Mouse (Mus musculus) embryonic facial prominence, embryonic 12.5 days (tissue): Measurements from ENCODE around the gene Zfp827. TPM values are rescaled to one million over a fixed set of nuclear protein-coding genes. Genes with fewer than 3 reads are reported as not detected.
A peak's percentile ranks its signal among the peaks of the same experiment; 100 is the strongest.

Experiments used
- ATAC-seq: fragments of 200-750 bp; cut with Nextera tagmentation; 2 replicates; pipeline ENCODE4 v1.8.0; 2017; ENCODE audit not compliant: insufficient number of reproducible peaks, insufficient read depth, low FRiP score, low TSS enrichment
- H3K27ac ChIP-seq: fragments of 300-500 bp; sonication (generic); 2 replicates; pipeline ENCODE4 v1.5.1; 2016; ENCODE audit warnings: mild to moderate bottlenecking
- H3K27me3 ChIP-seq: fragments of 300-500 bp; sonication (generic); 2 replicates; pipeline ENCODE4 v1.6.1; 2016; ENCODE audit warnings: mild to moderate bottlenecking, moderate library complexity
- H3K36me3 ChIP-seq: fragments of 300-500 bp; sonication (generic); 2 replicates; pipeline ENCODE4 v1.6.1; 2016; ENCODE audit warnings: mild to moderate bottlenecking
- H3K4me1 ChIP-seq: fragments of 300-500 bp; sonication (generic); 2 replicates; pipeline ENCODE4 v1.6.1; 2016
- H3K4me2 ChIP-seq: fragments of 300-500 bp; sonication (generic); replicated peaks from 2 replicates; pipeline ENCODE4 v1.6.1; 2016; ENCODE audit warnings: mild to moderate bottlenecking, moderate library complexity
- H3K4me3 ChIP-seq: fragments of 300-500 bp; sonication (generic); 2 replicates; pipeline ENCODE4 v1.5.1; 2016; ENCODE audit warnings: mild to moderate bottlenecking
- H3K9ac ChIP-seq: fragments of 300-500 bp; sonication (generic); 2 replicates; pipeline ENCODE4 v1.6.1; 2016; ENCODE audit warnings: mild to moderate bottlenecking, moderate library complexity
- H3K9me3 ChIP-seq: fragments of 300-500 bp; sonication (generic); 2 replicates; pipeline ENCODE4 v1.6.1; 2016; ENCODE audit warnings: mild to moderate bottlenecking, moderate library complexity
- WGBS: fragments of 180-500 bp; shearing (Covaris S2); methylation state at CpG from one replicate; pipeline ENCODE4 v1.1.7; 2016; 5-methylcytosine and 5-hydroxymethylcytosine counted together
- polyA plus RNA-seq: library from polyadenylated mRNA; unstranded; fragments of >200 nt; fragmentation: Nextera tagmentation; extraction: Ambion mirVana; gene quantifications from 2 replicates; pipeline ENCODE4 v1.2.1, GENCODE M21; 2016

Zfp827 gene
- polyA plus RNA-seq, 1 experiment from 2014 or later: 13.8 TPM

- Histone ChIP-seq H3K27ac (no peak overlapping the region), H3K27me3 (no peaks in the 10 kb centered on the region), H3K4me3 (no peak overlapping the region), H3K4me2 (no peak overlapping the region), H3K9me3 (no peaks in the 10 kb centered on the region), H3K4me1 (no peaks in the 10 kb centered on the region), H3K36me3 (peaks cover 26% of the 10 kb centered on the region), H3K9ac (no peak overlapping the region)
- whole genome bisulfite sequencing: 95% methylated on average over 4 of the region's 4 CpGs
- ATAC-seq: no peak
Observed at GRCm38 (mm10) chr8:79094422-79094821, 66.2 kb downstream of the Zfp827 start.

- no peak overlapping the region for H3K9ac ChIP-seq
- WGBS: 94% methylated on average over 7 of the region's 7 CpGs
- ATAC-seq: no peak
- no peaks in the 10 kb centered on the region for H3K9me3 ChIP-seq
- no peak overlapping the region for H3K4me2 ChIP-seq
- H3K36me3 ChIP-seq: peaks cover 25% of the 10 kb centered on the region
- H3K27me3 ChIP-seq: no peaks in the 10 kb centered on the region
- no peak overlapping the region for H3K4me3 ChIP-seq
- no peak overlapping the region for H3K27ac ChIP-seq
- H3K4me1 ChIP-seq: no peaks in the 10 kb centered on the region
Observed at GRCm38 (mm10) chr8:79095162-79095561, 66.9 kb downstream of the Zfp827 start.

- Histone ChIP-seq H3K4me1 (no peaks in the 10 kb centered on the region), H3K36me3 (peaks cover 27% of the 10 kb centered on the region), H3K27me3 (no peaks in the 10 kb centered on the region), H3K27ac (no peak overlapping the region), H3K9ac (no peak overlapping the region), H3K9me3 (no peaks in the 10 kb centered on the region), H3K4me2 (no peak overlapping the region), H3K4me3 (no peak overlapping the region)
- 80% methylated on average over 11 of the region's 11 CpGs for WGBS
- no peak for ATAC-seq
Observed at GRCm38 (mm10) chr8:79096970-79097369, 68.7 kb downstream of the Zfp827 start.

- Histone ChIP-seq H3K9me3 (no peaks in the 10 kb centered on the region), H3K4me3 (no peak overlapping the region), H3K36me3 (peaks cover 5% of the 10 kb centered on the region; the same call in 1 of the 2 replicates), H3K9ac (no peak overlapping the region), H3K4me1 (peaks cover 26% of the 10 kb centered on the region), H3K27ac (peak overlapping the region; percentile 32; the same call in 1 of the 2 replicates), H3K4me2 (no peak overlapping the region), H3K27me3 (no peaks in the 10 kb centered on the region)
- 73% methylated on average over 4 of the region's 4 CpGs for WGBS
- no peak for ATAC-seq
Observed at GRCm38 (mm10) chr8:79102707-79103106, 74.5 kb downstream of the Zfp827 start.

GRCm38 (mm10) chr8:79103185-79103878 is 75.1 kb downstream of the Zfp827 start:
- Histone ChIP-seq H3K4me3 (no peak overlapping the region), H3K27me3 (no peaks in the 10 kb centered on the region), H3K4me2 (no peak overlapping the region), H3K36me3 (peaks cover 5% of the 10 kb centered on the region; the same call in 1 of the 2 replicates), H3K9ac (no peak overlapping the region), H3K27ac (no peak overlapping the region), H3K4me1 (peaks cover 26% of the 10 kb centered on the region), H3K9me3 (no peaks in the 10 kb centered on the region)
- 74% methylated on average over 14 of the region's 14 CpGs for WGBS
- no peak for ATAC-seq

GRCm38 (mm10) chr8:79103923-79104580 is 75.8 kb downstream of the Zfp827 start:
- no peak for ATAC-seq
- H3K4me1 ChIP-seq: peaks cover 26% of the 10 kb centered on the region
- WGBS: 68% methylated on average over 9 of the region's 9 CpGs
- H3K27me3 ChIP-seq: no peaks in the 10 kb centered on the region
- no peak overlapping the region for H3K4me3 ChIP-seq
- peak overlapping the region; percentile 77 for H3K27ac ChIP-seq
- no peak overlapping the region for H3K9ac ChIP-seq
- H3K9me3 ChIP-seq: no peaks in the 10 kb centered on the region
- H3K4me2 ChIP-seq: no peak overlapping the region
- H3K36me3 ChIP-seq: peaks cover 8% of the 10 kb centered on the region

- peaks cover 26% of the 10 kb centered on the region for H3K4me1 ChIP-seq
- H3K4me2 ChIP-seq: no peak overlapping the region
- no peaks in the 10 kb centered on the region for H3K9me3 ChIP-seq
- peak overlapping the region; percentile 77 for H3K27ac ChIP-seq
- H3K36me3 ChIP-seq: peaks cover 11% of the 10 kb centered on the region
- WGBS: 71% methylated on average over 9 of the region's 9 CpGs
- H3K9ac ChIP-seq: no peak overlapping the region
- no peak for ATAC-seq
- no peaks in the 10 kb centered on the region for H3K27me3 ChIP-seq
- no peak overlapping the region for H3K4me3 ChIP-seq
Observed at GRCm38 (mm10) chr8:79104634-79105033, 76.4 kb downstream of the Zfp827 start.

- H3K4me3 ChIP-seq: no peak overlapping the region
- no peaks in the 10 kb centered on the region for H3K9me3 ChIP-seq
- no peak overlapping the region for H3K9ac ChIP-seq
- H3K36me3 ChIP-seq: peaks cover 11% of the 10 kb centered on the region
- ATAC-seq: no peak
- no peaks in the 10 kb centered on the region for H3K27me3 ChIP-seq
- peak overlapping the region; percentile 77 for H3K27ac ChIP-seq
- WGBS: 66% methylated on average over 10 of the region's 10 CpGs
- peaks cover 26% of the 10 kb centered on the region for H3K4me1 ChIP-seq
- no peak overlapping the region for H3K4me2 ChIP-seq
Observed at GRCm38 (mm10) chr8:79105186-79105585, 76.9 kb downstream of the Zfp827 start.

GRCm38 (mm10) chr8:79111461-79111860 is 83.2 kb downstream of the Zfp827 start:
- no peak overlapping the region for H3K4me2 ChIP-seq
- peaks cover 10% of the 10 kb centered on the region for H3K36me3 ChIP-seq

GRCm38 (mm10) chr8:79112480-79112879 is 84.2 kb downstream of the Zfp827 start:
- no peak overlapping the region for H3K4me2 ChIP-seq
- 95% methylated on average over 18 of the region's 18 CpGs for WGBS
- H3K27me3 ChIP-seq: no peaks in the 10 kb centered on the region
- no peak overlapping the region for H3K4me3 ChIP-seq
- H3K9ac ChIP-seq: no peak overlapping the region
- H3K4me1 ChIP-seq: no peaks in the 10 kb centered on the region; the same call in 1 of the 2 replicates
- no peak overlapping the region for H3K27ac ChIP-seq
- peak; percentile 59; the same call in 1 of the 2 replicates for ATAC-seq
- H3K9me3 ChIP-seq: no peaks in the 10 kb centered on the region
- peaks cover 10% of the 10 kb centered on the region for H3K36me3 ChIP-seq

More at GRCm38 (mm10) chr8:79111461-79111860, 83.2 kb downstream of the Zfp827 start:
- Histone ChIP-seq H3K9me3 (no peaks in the 10 kb centered on the region), H3K4me3 (no peak overlapping the region), H3K9ac (no peak overlapping the region), H3K27ac (no peak overlapping the region), H3K4me1 (no peaks in the 10 kb centered on the region; the same call in 1 of the 2 replicates), H3K27me3 (no peaks in the 10 kb centered on the region)
- ATAC-seq: no peak
- 85% methylated on average over 8 of the region's 8 CpGs for WGBS

- H3K9ac ChIP-seq: no peak overlapping the region
- WGBS: 91% methylated on average over 9 of the region's 9 CpGs
- no peak overlapping the region for H3K4me2 ChIP-seq
- H3K4me3 ChIP-seq: no peak overlapping the region
- H3K27me3 ChIP-seq: no peaks in the 10 kb centered on the region
- no peak overlapping the region for H3K27ac ChIP-seq
- H3K4me1 ChIP-seq: no peaks in the 10 kb centered on the region; the same call in 1 of the 2 replicates
- peaks cover 19% of the 10 kb centered on the region for H3K36me3 ChIP-seq
- ATAC-seq: no peak
- no peaks in the 10 kb centered on the region for H3K9me3 ChIP-seq
Observed at GRCm38 (mm10) chr8:79113533-79113932, 85.3 kb downstream of the Zfp827 start.

GRCm38 (mm10) chr8:79114561-79114960 is 86.3 kb downstream of the Zfp827 start:
- Histone ChIP-seq H3K9ac (no peak overlapping the region), H3K4me1 (no peaks in the 10 kb centered on the region; the same call in 1 of the 2 replicates), H3K36me3 (peaks cover 19% of the 10 kb centered on the region), H3K27ac (no peak overlapping the region), H3K4me2 (no peak overlapping the region), H3K4me3 (no peak overlapping the region), H3K9me3 (no peaks in the 10 kb centered on the region), H3K27me3 (no peaks in the 10 kb centered on the region)
- no peak for ATAC-seq
- WGBS: 75% methylated on average over 6 of the region's 6 CpGs
